Mouse (Mus musculus): ENCODE results near the gene Fasl. TPM values are rescaled to one million over a fixed set of nuclear protein-coding genes. Genes with fewer than 3 reads are reported as not detected.

Gene Fasl
- total RNA-seq, 2 experiments from 2014 or later = 0.18 to 0.23 TPM

DNA sequence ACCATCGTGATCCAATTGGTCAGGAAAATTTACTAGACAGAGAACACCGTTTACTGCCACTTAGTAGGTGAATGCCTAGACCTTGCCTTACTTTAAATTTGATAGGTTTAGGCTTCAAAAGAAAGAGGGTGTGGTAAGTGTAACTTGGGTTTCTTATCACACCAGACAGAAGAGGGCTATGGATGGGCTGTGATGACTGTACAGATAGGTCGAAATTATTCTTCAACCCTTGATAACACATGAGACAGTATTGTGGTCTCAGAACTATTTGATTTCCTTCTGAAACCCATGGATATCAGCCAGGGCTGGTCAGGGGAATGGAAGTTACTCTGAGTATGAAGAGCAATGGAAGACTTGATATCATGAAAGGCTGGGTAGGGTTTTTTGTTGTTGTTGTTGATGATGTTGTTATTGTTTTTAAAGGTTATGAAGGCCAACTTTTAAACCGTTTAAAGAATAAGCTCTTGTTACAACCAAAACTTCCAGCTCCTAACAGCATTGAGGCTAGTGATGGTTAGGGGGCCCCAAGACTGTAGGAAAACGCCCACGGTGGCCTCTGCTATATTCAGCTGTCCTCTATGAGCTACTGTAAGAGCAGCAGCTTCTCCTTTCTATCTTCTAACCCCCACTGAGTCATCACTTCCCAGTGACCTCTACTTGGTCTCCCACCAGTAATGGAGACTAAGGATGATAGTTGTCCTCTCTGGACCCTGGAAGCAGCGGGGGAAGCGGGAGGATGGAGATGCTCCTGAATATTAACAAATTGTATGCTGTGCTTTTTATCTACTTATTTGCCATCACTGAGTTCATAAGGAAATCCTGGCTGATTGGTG, 3.8 kb upstream of the Fasl start:
- H3K4me3 ChIP-seq = no peak overlapping the region
- H3K27ac ChIP-seq = no peak overlapping the region
- intact Hi-C loops (cut with DNase I) = no loop called here
- no peak for DNase-seq (ENCODE audit: extremely low spot score in 1 of 2, low spot score in 2 of 2)
- TF ChIP-seq CTCF (IDR thresholded peaks at IDR 0.05) = no peak

DNA sequence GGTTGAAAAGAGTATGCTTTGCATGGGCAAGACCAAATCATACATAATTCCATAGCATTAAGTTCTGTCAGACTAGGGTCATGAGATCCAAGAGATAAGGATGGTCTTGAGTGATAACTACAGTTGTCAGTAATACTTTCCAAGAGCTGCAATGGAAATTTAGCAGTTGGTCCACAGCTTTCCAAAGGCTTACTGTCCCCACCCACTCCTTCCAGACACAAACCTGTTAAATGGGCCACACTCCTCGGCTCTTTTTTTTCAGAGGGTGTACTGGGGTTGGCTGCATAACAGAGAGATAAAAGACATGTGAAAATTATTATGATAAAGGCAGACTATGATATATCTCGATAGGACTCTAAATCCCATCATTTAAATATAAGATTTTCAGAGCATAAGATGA, 5.6 kb downstream of the Fasl start:
- no peak overlapping the region for H3K27ac ChIP-seq
- intact Hi-C loops (cut with DNase I) = no loop called here
- H3K4me3 ChIP-seq = no peak overlapping the region
- no peak for DNase-seq (ENCODE audit: extremely low spot score in 1 of 2, low spot score in 2 of 2)
- TF ChIP-seq CTCF (IDR thresholded peaks at IDR 0.05) = no peak

DNA sequence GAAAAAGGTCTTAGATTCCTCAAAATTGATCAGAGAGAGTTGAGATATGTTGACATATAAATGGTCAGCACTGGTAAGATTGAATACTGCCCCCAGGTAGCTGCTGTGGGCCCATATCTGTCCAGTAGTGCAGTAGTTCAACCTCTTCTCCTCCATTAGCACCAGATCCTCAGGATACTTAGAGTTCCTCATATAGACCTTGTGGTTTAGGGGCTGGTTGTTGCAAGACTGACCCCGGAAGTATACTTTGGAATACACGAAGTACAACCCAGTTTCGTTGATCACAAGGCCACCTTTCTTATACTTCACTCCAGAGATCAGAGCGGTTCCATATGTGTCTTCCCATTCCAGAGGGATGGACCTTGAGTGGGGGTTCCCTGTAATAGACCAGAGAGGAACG, 6.7 kb downstream of the Fasl start:
- DNase-seq (ENCODE audit: extremely low spot score in 1 of 2, low spot score in 2 of 2) = no peak

DNA sequence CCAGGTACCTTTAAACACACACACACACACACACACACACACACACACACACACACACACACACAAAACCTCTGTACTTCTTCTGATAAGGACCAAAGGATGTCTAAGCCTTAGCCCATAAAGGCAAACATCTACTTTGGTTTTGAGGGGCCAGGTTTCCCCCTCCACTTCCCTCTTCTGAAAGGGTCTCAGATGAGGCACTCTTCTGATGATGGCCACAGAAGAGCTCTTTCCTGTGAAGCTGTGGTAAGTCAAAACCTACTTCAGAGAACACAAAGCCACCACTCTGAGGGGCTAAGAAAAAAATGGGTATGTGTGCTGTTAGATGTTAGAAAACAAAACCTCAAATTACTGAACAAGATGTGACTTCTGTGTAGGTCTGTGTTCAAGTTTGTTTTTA, 9.2 kb downstream of the Fasl start:
- Histone ChIP-seq H3K4me3 (no peak overlapping the region), H3K27ac (no peak overlapping the region)
- no peak for DNase-seq (ENCODE audit: extremely low spot score in 1 of 2, low spot score in 2 of 2)
- TF ChIP-seq CTCF (IDR thresholded peaks at IDR 0.05) = no peak
- intact Hi-C loops (cut with DNase I) = no loop called here

More for the DNA sequence above, 6.7 kb downstream of the Fasl start:
- no peak overlapping the region for H3K4me3 ChIP-seq
- no peak overlapping the region for H3K27ac ChIP-seq
- intact Hi-C loops (cut with DNase I) = no loop called here
- TF ChIP-seq CTCF (IDR thresholded peaks at IDR 0.05) = no peak

DNA sequence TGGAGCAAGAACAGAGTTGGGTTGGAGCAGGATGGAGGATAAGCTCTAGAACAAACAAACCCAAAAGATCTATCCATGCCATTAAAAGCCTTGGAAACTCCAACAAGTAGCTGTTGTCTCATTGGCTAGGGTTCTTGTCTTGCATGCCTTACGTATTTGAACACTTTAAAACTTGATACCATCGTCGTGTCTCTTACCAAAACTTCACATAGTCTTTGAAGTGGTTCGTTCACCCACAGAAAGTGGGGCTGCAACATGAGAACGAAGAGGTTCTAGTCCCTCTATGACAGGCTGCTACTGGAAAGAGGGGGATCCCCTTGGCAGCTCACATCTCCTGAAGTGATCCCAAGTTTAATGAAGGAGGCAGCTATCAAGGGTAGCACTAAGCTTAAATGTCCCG, 13.1 kb downstream of the Fasl start:
- Histone ChIP-seq H3K27ac (no peak overlapping the region), H3K4me3 (no peak overlapping the region)
- DNase-seq (ENCODE audit: extremely low spot score in 1 of 2, low spot score in 2 of 2) = no peak
- intact Hi-C loops (cut with DNase I) = no loop called here
- TF ChIP-seq CTCF (IDR thresholded peaks at IDR 0.05) = no peak

DNA sequence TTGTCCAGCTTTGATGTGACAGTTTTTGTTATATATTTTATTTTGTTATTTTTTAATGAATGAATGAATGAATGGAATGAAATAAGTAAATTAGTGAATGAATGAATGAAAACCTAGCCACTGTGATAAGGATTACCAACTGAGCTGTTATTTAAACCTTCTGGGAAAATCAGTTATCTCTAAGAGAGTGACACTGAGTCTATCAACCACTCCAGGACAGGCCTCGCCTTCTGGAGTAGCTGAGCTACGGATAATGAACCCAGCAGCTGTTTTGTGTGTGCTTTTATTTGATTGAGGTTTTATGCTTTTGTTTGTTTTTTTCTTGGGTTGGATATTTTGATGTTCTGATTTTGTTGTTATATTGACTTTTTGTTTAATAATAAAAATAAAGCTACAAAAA, 17.0 kb downstream of the Fasl start:
- no peak overlapping the region for H3K4me3 ChIP-seq
- no peak for DNase-seq (ENCODE audit: extremely low spot score in 1 of 2, low spot score in 2 of 2)
- intact Hi-C loops (cut with DNase I) = no loop called here
- TF ChIP-seq CTCF (IDR thresholded peaks at IDR 0.05) = no peak
- H3K27ac ChIP-seq = no peak overlapping the region

DNA sequence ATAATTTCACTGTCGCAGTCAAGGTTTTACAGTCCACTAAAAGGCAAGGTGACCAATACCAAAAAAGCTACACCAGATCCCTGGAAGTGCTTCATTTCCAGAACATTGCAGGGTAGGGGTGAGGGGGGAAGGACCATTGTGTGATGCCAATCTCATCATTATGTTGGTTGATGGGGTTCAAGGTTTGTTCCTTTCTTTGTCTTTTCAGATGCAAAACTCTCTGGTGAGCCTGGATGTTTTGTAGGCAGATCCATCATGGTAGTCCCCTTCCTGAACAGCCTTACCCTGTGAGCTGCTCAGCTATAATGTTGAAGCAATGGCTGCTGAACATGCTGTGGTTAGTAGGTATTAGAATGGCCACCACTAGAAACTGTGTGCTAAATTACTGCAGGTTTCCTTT, 19.0 kb downstream of the Fasl start:
- intact Hi-C loops (cut with DNase I) = no loop called here
- H3K4me3 ChIP-seq = no peak overlapping the region
- no peak for TF ChIP-seq CTCF (IDR thresholded peaks at IDR 0.05)

DNA sequence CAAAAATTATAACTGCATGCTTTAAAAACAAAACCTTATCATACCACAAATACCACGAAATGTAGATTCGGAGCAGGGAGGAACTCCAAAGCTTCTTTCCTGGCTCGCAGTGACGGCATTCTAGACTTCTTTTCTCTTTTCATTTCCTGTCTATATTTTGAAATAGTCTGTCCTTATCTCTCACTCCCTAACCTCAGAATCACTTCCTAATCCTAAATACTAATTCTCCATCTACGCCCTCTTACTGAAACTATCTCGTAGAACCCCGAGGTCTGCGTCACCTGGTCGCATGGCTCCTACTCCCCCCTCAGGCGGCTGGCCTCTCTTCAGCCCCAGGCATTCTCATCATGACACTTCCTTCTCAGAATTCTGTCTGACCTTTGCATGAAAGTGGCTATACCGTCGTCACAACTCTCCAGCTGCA, 21.2 kb downstream of the Fasl start:
- H3K4me3 ChIP-seq = no peak overlapping the region
- DNase-seq (ENCODE audit: extremely low spot score in 1 of 2, low spot score in 2 of 2) = no peak
- TF ChIP-seq CTCF (IDR thresholded peaks at IDR 0.05) = no peak
- intact Hi-C loops (cut with DNase I) = no loop called here
- H3K27ac ChIP-seq = no peak overlapping the region

More for the DNA sequence above, 19.0 kb downstream of the Fasl start:
- DNase-seq (ENCODE audit: extremely low spot score in 1 of 2, low spot score in 2 of 2) = no peak
- no peak overlapping the region for H3K27ac ChIP-seq

DNA sequence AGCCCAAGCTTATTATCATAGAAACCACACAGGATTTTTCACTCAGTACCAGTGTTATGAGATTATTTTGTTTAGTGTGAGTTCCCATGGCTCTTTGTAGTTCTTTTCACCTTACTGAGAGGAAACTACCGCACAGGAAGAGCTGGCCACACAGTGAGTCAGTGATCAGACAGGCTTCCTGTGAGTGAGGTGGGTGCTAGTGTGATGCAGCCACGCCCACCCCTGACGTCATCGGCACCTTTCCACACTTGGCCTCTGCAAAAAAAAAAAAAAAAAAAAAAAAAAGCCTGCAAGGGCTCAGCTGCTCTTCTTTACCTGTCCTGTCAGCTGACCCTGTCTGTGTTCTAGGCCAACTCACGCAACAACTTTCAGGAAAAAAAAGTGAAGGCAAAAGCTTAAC, 21.6 kb downstream of the Fasl start:
- intact Hi-C loops (cut with DNase I) = no loop called here
- no peak for TF ChIP-seq CTCF (IDR thresholded peaks at IDR 0.05)
- DNase-seq (ENCODE audit: extremely low spot score in 1 of 2, low spot score in 2 of 2) = no peak
- Histone ChIP-seq H3K4me3 (no peak overlapping the region), H3K27ac (no peak overlapping the region)

DNA sequence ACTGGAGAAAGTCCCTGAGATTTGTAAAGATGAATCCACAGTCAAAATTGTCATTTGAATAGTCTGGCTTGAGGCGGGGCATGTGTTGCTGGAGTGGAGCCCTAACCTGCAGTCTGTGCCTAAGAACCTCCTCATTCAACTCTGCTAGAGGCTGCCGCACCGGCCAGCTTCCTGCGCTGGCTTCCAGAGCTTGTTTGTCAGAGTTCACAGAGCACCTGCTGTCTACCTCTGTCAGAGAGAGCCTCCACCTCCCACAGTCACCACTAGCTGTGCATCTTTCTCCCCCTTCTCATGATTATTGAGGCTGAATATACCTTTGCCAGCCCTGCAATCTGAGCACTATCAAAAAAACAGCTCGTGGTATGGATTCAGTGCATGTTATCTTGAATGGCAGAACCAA, 22.4 kb downstream of the Fasl start:
- intact Hi-C loops (cut with DNase I) = no loop called here
- Histone ChIP-seq H3K4me3 (no peak overlapping the region), H3K27ac (no peak overlapping the region)
- no peak for DNase-seq (ENCODE audit: extremely low spot score in 1 of 2, low spot score in 2 of 2)
- no peak for TF ChIP-seq CTCF (IDR thresholded peaks at IDR 0.05)

DNA sequence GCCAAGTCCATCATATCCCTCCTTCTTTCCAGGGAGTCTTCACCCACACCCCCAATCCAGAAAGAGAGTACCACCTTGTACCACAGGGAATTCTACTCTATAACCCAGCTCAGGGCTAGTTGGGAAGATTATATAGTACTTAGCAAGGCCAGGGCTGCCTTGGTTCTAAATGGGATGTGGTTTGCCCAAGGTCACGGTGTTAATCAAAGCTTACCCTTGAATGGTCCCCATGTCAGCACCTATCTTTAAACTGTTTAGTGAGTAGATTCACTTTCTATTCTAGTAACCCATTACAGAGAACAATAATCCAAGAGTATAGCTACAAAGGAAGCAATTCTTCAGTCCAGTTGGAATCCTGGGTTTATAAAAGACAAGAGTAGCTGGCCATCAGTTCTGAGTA, 23.3 kb downstream of the Fasl start:
- no peak overlapping the region for H3K27ac ChIP-seq
- no peak for DNase-seq (ENCODE audit: extremely low spot score in 1 of 2, low spot score in 2 of 2)
- TF ChIP-seq CTCF (IDR thresholded peaks at IDR 0.05) = no peak
- intact Hi-C loops (cut with DNase I) = no loop called here
- no peak overlapping the region for H3K4me3 ChIP-seq

DNA sequence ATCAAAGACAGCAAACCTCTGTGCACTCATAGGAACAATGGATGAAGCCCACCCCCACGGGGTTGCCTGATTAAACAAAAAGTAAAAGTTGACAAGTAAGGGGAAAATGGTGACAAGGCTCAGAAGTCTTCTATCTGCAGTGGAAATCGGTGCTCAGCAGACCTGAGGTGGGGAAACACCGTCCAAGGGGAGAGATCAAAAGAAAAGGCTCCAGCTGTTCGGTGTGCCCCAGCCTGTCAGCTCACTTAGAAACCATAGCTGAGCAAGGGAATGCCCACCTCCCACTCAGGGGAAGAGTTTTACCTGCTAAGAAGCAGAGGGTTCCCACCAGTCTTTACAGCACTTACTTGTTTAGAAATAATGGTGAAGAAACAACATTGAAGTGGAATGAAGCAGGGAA, 26.7 kb downstream of the Fasl start:
- Histone ChIP-seq H3K27ac (no peak overlapping the region), H3K4me3 (no peak overlapping the region)
- intact Hi-C loops (cut with DNase I) = no loop called here
- no peak for DNase-seq (ENCODE audit: extremely low spot score in 1 of 2, low spot score in 2 of 2)
- no peak for TF ChIP-seq CTCF (IDR thresholded peaks at IDR 0.05)

DNA sequence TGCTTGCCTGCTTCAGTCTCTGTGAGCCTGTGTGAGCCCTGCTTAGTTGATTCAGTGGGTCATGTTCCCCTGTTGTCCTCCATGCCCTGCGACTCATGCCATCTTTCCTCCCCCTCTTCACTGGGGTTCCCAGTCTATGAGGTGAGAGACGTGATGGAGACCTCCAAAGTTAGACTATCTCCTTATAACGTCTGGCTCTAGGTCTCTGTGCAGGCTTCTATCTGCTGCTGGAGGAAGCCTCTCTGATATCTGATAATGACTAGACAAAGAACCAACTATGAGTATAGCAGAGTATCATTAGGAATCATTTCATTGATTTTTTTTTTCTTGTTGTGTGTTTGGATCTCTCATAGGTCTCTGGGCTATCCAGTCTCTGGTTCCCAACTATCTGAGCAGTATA, 31.7 kb downstream of the Fasl start:
- H3K4me3 ChIP-seq = no peak overlapping the region
- intact Hi-C loops (cut with DNase I) = no loop called here
- TF ChIP-seq CTCF (IDR thresholded peaks at IDR 0.05) = no peak
- DNase-seq (ENCODE audit: extremely low spot score in 1 of 2, low spot score in 2 of 2) = no peak
- no peak overlapping the region for H3K27ac ChIP-seq
